Mouse (Mus musculus) embryonic fibroblast, embryonic 13.5 days (primary cell): Measurements from ENCODE around the gene Slc37a4.

Source experiments
- CTCF ChIP-seq: IDR thresholded peaks from 2 replicates; pipeline ENCODE4 v1.5.1; 2011; ENCODE audit warnings: mild to moderate bottlenecking, control low read depth, low read length, moderate library complexity, borderline replicate concordance; ENCODE audit not compliant: insufficient read depth
- POLR2A ChIP-seq: IDR thresholded peaks from 2 replicates; pipeline ENCODE4 v1.6.1; 2011; ENCODE audit warnings: low read depth, mild to moderate bottlenecking, control low read depth, low read length, moderate library complexity

DNA sequence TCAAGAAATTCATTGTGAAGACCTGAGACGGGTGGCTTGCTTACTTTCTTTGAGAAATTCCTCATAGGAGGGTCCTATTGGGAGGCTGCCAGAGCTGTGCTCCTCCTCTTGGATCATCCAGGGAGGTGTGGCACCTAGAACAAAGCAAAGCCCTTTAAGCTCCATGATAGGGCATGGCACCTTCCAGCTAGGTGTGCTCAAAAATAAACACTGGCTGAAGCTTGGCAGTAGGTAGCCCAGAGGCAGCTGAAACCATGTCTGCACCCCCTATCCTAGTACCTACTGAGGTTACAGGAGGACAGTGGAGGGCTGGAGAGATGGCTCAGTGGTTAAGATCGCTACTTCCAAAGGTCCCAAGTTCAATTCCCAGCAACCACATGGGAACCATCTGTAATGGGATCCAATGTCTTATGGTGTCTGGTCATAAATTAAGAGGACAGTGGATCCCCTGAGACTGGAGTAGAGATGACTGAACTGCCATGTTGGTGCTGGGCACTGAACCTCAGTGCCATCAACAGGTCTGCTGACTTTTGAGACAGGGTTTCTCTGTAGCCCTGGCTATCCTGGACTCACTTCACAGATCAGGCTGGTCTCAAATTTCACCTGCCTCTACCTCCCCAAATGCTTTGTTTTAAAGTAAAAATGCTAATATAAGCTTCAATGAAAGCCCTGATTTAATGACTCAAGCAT, 14.1 kb downstream of the Slc37a4 start:
- no peak for TF ChIP-seq POLR2A
- TF ChIP-seq CTCF: no peak
